Mouse (Mus musculus) left cerebral cortex, postnatal 36 days (tissue): ENCODE data around the gene 0610010F05Rik. TPM values are rescaled to one million over a fixed set of nuclear protein-coding genes. Genes with fewer than 3 reads are reported as not detected.
"Not testable (repeated sequence)": the region's sequence is repeated elsewhere in the genome, so short reads cannot be mapped to it uniquely, and the experiment has no call there.

Source experiments
- DNase-seq, 2 experiments: peaks; one replicate each; pipeline ENCODE4 v3.0.0; 2021 to 2022; ENCODE audit warnings: low spot score in 2 of 2, mixed read lengths in 1 of 2
- intact Hi-C: fragments of 180-260 bp; cut with DNase I; formaldehyde crosslinking; loops from one replicate; pipeline ENCODE4 v1.15.1; 2025
- total RNA-seq, 2 experiments: library from RNA; stranded (reverse); gene quantifications; 2 replicates each; pipeline ENCODE4 v1.2.3; 2021

Gene 0610010F05Rik
- total RNA-seq, 2 experiments from 2014 or later: 39.2 to 42.7 TPM

DNA sequence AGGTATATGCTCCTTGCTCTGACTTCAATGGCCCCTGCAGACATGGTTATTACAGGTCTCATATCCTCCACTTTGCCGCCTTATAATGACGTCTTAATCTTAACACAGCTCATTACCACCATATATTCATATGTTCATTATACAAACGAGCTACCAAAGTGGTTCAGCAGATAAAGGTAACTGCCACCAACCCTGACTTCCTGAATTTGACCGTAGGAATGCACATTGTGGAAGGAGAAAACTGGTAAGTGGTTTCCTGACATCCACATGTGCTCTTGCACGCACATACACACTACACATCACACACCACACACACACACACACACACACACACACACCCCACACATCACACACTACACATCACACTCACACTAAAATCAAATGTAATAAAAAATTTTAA is 18.9 kb downstream of the 0610010F05Rik start:
- intact Hi-C loops: no loop called here
- DNase-seq: no peak

DNA sequence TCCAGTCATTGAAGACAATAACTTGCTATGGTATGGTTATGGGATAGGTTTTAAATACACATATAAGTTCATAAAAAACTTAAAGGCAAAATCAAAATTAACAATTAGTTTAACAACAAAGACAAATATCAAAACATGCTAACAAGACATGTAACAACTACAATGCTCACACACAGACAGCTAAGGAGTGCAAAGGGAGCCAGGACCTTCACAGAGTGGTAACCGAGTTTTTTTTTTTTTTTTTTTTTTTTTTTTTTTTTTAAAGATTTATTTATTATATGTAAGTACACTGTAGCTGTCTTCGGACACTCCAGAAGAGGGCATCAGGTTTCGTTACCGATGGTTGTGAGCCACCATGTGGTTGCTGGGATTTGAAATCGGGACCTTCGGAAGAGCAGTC is 26.1 kb downstream of the 0610010F05Rik start:
- intact Hi-C loops, DNase-seq: not testable (repeated sequence)

DNA sequence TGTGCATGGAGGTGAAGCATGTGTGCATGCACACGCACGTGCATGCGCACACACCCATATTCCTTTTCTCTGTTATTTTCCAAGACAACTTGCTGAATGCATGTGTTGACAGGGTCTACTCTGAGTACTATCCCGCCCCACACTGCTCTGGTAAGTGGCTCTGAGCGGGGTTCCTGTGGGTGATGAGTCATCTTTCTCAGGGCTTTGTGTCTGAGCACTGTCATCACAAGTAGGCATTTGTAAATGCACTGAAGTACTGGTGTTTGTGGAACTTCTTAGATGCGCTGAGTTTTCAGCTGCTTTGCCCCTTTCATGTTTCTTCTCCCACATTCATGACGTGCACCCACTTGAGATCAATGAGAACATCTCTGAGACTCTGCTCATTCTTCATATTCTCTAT is 63.3 kb downstream of the 0610010F05Rik start:
- intact Hi-C loops: no loop called here
- DNase-seq: no peak

DNA sequence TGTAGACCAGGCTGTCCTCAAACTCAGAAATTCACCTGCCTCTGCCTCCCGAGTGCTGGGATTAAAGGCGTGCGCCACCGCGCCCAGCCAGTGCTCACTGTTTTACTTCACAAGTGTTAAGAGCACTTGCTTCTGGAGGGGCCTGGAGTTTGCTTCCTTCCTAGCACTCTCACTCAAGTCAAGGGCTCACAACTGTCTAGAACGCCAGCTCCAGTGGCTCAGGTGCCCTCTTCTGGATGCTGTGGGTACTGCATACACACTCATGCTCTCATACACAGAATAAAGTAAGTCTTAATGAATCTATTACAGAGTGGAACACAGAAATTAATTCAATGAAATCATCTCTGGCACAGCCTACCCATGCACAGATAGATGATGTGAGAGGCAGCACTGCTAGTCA is 67.7 kb downstream of the 0610010F05Rik start:
- DNase-seq: peak; percentile 62 to 77
- intact Hi-C loops: loop anchor here (5.0 to 10.0 kb wide), 2 partner anchors 68 to 581 kb away; partner anchors contain the start of genes Ahsa2, Commd1 and Gm28048

DNA sequence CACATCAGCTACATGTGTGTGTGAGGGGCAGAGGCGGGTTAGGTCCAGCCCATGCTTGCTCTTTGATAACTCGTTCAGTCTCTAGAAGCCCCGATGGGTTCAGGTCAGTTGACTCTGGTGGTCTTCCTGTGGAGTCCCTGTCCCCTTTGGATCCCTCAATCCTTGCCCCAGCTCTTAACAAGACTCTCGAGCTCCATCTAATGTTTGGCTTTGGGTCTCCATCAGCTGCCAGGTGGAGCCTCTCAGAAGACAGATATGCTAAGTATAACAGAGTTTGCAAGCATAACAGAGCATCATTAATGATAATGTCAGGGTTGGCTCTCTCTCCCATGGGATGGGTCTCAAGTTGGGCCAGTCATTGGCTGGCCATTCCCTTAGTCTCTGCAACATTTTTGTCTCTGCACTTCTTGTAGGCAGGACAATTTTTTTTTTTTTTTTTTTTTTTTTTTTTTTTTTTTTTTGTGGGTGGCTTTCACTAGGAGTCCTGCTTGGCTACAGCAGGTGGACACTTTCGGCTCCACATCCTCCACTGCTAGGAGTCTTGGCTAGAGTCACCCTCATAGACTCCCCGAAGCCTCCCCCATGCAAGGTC is 76.3 kb downstream of the 0610010F05Rik start:
- DNase-seq: no peak
- intact Hi-C loops: no loop called here

DNA sequence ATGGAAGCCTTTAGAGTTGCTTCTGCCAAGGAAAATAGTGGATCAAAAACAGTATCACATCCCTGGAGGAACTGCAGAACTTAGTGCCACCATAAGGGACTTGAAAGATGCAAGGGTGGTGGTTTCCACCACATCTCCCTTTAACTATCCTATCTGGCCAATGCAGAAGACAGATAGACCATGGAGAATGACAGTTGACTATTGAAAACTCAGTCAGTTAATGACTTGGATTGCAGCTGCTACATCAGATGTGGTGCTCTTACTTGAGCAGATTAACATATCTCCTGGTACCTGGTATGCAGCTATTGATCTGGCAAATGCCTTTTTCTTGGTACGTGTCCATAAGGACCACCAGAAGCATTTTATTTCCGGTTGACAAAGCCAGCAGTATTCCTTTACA is 96.0 kb downstream of the 0610010F05Rik start:
- intact Hi-C loops: no loop called here
- no peak for DNase-seq

DNA sequence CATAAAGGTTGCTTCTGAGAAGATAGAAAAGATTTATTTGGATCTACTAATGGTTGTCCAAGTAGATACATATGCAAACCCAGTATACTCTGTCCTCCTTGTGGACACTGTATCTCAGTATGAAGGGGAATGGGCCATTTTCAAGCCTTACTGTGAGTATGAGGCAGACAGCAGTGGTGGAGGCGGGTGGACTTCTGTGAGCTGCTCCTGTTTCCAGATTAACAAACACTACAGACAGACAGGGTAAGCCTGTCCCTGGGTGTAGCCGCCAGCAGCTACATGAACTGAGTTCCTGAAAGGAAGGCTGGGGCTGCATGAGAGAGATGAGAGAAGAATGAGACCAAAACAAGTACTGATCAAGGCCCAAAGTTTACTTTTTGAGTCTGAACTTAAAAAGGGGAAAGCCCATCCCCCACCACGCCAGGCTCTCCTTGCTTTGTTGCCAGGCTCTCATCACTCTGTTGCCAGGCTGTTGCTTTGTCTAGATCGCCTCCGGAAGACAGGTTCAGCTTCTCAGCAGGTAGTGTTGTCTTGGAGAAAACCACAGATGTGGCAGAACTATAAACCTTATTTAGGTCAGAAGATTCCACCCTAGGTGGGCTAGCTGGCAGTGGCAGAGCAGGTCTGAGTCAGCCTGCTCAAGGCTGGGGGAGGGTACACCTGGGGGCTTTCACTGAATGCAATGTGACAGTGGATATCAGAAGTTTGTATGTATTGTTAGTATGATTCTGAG is 112.8 kb downstream of the 0610010F05Rik start, which contains the start of gene 1700093K21Rik:
Gene 1700093K21Rik, minus strand, starts transcription at position 683 of the 733 bp plus-strand sequence.
- peak in 1 of 2 experiments; percentile 4 for DNase-seq
- intact Hi-C loops: no loop called here

DNA sequence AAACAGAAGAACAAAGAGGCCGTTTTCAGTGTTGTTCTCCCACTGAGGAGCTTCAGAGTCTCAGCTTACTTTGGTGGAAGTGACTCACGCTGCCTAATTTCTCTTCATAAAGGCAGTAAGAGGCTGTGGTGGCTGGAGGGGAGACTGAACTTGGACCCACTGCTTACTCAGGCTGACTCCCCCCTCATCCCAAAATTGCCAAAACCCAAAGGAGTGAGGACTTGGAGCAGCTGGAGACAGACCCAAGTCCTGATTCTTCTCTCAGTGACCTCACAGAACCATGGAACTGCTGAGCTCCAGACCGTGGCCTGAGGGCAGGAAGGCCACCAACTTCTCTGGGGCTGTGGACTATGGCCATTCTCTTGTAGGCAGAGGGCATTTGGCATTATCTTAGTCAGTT is 114.5 kb downstream of the 0610010F05Rik start:
- no peak for DNase-seq
- intact Hi-C loops: no loop called here

DNA sequence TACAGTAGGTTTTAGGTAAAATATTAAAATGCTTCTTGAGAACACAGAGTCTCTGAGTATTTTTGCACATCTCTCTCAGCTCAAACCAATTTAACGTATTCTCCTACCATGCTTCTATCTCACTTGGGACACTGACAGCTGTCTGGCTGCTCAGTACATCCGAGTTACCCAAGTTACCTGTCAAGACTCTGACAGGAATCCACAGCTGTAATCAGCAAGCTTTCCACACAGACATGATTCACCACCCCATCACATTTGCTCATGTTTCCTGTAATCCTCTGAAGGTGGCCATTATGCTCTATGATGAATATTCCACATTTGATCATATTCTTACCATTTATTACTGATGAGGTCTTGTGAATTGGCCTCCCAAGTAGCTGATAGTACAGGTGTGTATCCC is 118.1 kb downstream of the 0610010F05Rik start:
- DNase-seq: no peak
- intact Hi-C loops: no loop called here

Other genes with a start within 250 kb of the 0610010F05Rik start
- gene Ahsa2, start 135.6 kb downstream of the 0610010F05Rik start, total RNA-seq: 10 to 100 TPM; 37.9 to 45.3 TPM
- under 1 TPM in 1 of 2 experiments, not detected in 1; 0.68 TPM for gene 1700093K21Rik, start 112.5 kb downstream of the 0610010F05Rik start, total RNA-seq
- gene Pus10, start 32.0 kb upstream of the 0610010F05Rik start, total RNA-seq: 10 to 100 TPM; 13.7 to 25.4 TPM
- gene Pex13, start 32.3 kb upstream of the 0610010F05Rik start, total RNA-seq: 10 to 100 TPM; 24.1 to 26.1 TPM
- gene Rel, start 137.3 kb upstream of the 0610010F05Rik start, total RNA-seq: 1 to 10 TPM; 3.0 to 3.4 TPM